Mouse (Mus musculus): ENCODE measurements around the gene Cenpu. TPM values are rescaled to one million over a fixed set of nuclear protein-coding genes. Genes with fewer than 3 reads are reported as not detected.
"Not testable (repeated sequence)": the region's sequence is repeated elsewhere in the genome, so short reads cannot be mapped to it uniquely, and the experiment has no call there.

Gene Cenpu
- total RNA-seq, 2 experiments from 2014 or later = 13.4 to 15.6 TPM

GRCm38 (mm10) chr8:46551029-46551428, 799 bp upstream of the Cenpu start:
- DNase-seq = no peak

GRCm38 (mm10) chr8:46552441-46552765, 575 bp downstream of the Cenpu start:
- peak; percentile 42 for DNase-seq

- DNase-seq = peak; percentile 60
These were observed 7.6 kb downstream of the Cenpu start for GRCm38 (mm10) chr8:46559428-46559827.

GRCm38 (mm10) chr8:46562333-46562732, 10.5 kb downstream of the Cenpu start:
- no peak for DNase-seq

GRCm38 (mm10) chr8:46566914-46567529, 15.2 kb downstream of the Cenpu start:
- no peak for DNase-seq

- DNase-seq = no peak
These were observed 16.1 kb downstream of the Cenpu start for GRCm38 (mm10) chr8:46567946-46568345.

GRCm38 (mm10) chr8:46568942-46569341, 17.1 kb downstream of the Cenpu start:
- no peak for DNase-seq

GRCm38 (mm10) chr8:46569659-46570441, 18.0 kb downstream of the Cenpu start:
- DNase-seq = peak; percentile 17

GRCm38 (mm10) chr8:46570673-46571072, 18.8 kb downstream of the Cenpu start:
- DNase-seq = peak; percentile 22

GRCm38 (mm10) chr8:46573446-46573845, 21.6 kb downstream of the Cenpu start:
- DNase-seq = no peak

GRCm38 (mm10) chr8:46573964-46574363, 22.1 kb downstream of the Cenpu start:
- no peak for DNase-seq

GRCm38 (mm10) chr8:46578794-46579193, 27.0 kb downstream of the Cenpu start:
- no peak for DNase-seq

- not testable (repeated sequence) for DNase-seq
These were observed 32.5 kb downstream of the Cenpu start for GRCm38 (mm10) chr8:46584328-46584727.

GRCm38 (mm10) chr8:46585576-46585975, 33.7 kb downstream of the Cenpu start:
- no peak for DNase-seq

GRCm38 (mm10) chr8:46587911-46588310, 36.1 kb downstream of the Cenpu start:
- DNase-seq = no peak

- DNase-seq = no peak
These were observed 36.8 kb downstream of the Cenpu start for GRCm38 (mm10) chr8:46588663-46589062.

GRCm38 (mm10) chr8:46593067-46593466, 41.2 kb downstream of the Cenpu start:
- DNase-seq = no peak

- DNase-seq = peak; percentile 49
These were observed 41.9 kb downstream of the Cenpu start for GRCm38 (mm10) chr8:46593772-46594171.

GRCm38 (mm10) chr8:46595593-46595992, 43.8 kb downstream of the Cenpu start:
- no peak for DNase-seq

GRCm38 (mm10) chr8:46596530-46596929, 44.7 kb downstream of the Cenpu start:
- no peak for DNase-seq

- DNase-seq = no peak
These were observed 45.6 kb downstream of the Cenpu start for GRCm38 (mm10) chr8:46597411-46597810.

- no peak for DNase-seq
These were observed 46.3 kb downstream of the Cenpu start for GRCm38 (mm10) chr8:46598114-46598513.

- DNase-seq = no peak
These were observed 46.9 kb downstream of the Cenpu start for GRCm38 (mm10) chr8:46598753-46599152.

GRCm38 (mm10) chr8:46599314-46599904, 47.6 kb downstream of the Cenpu start:
- no peak for DNase-seq

Measured in heart, postnatal 4 days (tissue).